In genomic region chr14:34810763-34811489, GRCm38 (mm10) we compare ENCODE assay signal across 8 mouse cellular contexts. TPM values are rescaled to one million over a fixed set of nuclear protein-coding genes. Genes with fewer than 3 reads are reported as not detected.
A peak's percentile ranks its signal among the peaks of the same experiment; 100 is the strongest.
DNase-seq lines count a peak whose midpoint lies in the region; ATAC-seq and TF ChIP-seq lines count a peak whose summit lies in the region.

No protein-coding gene starts in this region.

- no peaks in the 10 kb centered on the region for H3K36me3 ChIP-seq in intestine, embryonic 16.5 days (ENCODE audit: control insufficient read depth, insufficient read depth, low read length)
- H3K36me3 ChIP-seq in limb, embryonic 14.5 days (ENCODE audit: control insufficient read depth, insufficient read depth, low read length) = no peaks in the 10 kb centered on the region
- H3K36me3 ChIP-seq in neural tube, embryonic 13.5 days = no peaks in the 10 kb centered on the region

- no peaks in the 10 kb centered on the region for H3K9me3 ChIP-seq in intestine, embryonic 16.5 days (ENCODE audit: control insufficient read depth, low read length)
- H3K9me3 ChIP-seq in limb, embryonic 14.5 days (ENCODE audit: control insufficient read depth, low read length) = no peaks in the 10 kb centered on the region
- H3K9me3 ChIP-seq in neural tube, embryonic 13.5 days = no peaks in the 10 kb centered on the region

- H3K27me3 ChIP-seq in intestine, embryonic 16.5 days (replicated peaks; ENCODE audit: control insufficient read depth, insufficient read depth, low read length) = peaks cover 6% of the 10 kb centered on the region; the same call in 1 of the 2 replicates
- H3K27me3 ChIP-seq in limb, embryonic 14.5 days (ENCODE audit: control insufficient read depth, insufficient read depth, low read length) = peaks cover 2% of the 10 kb centered on the region
- peaks cover 26% of the 10 kb centered on the region for H3K27me3 ChIP-seq in neural tube, embryonic 13.5 days

- 17% methylated on average over 16 of the region's 16 CpGs for WGBS in intestine, embryonic 16.5 days
- WGBS in limb, embryonic 14.5 days = 20% methylated on average over 16 of the region's 16 CpGs
- WGBS in neural tube, embryonic 13.5 days = 19% methylated on average over 16 of the region's 16 CpGs

- peak; percentile 31; the same call in 1 of the 2 replicates for ATAC-seq in intestine, embryonic 16.5 days
- peak; percentile 55; the same call in 1 of the 2 replicates for ATAC-seq in limb, embryonic 14.5 days (ENCODE audit: low FRiP score, low read depth)
- ATAC-seq in neural tube, embryonic 13.5 days (ENCODE audit: low read depth) = peak; percentile 91

- TF ChIP-seq POLR2A in limb, embryonic 14.5 days (IDR thresholded peaks at IDR 0.05; ENCODE audit: borderline replicate concordance, extremely low read depth, insufficient read depth, insufficient read length) = no peak

- no peak overlapping the region for H3K4me2 ChIP-seq in intestine, embryonic 16.5 days (ENCODE audit: low read depth, low read length)
- no peak overlapping the region for H3K4me2 ChIP-seq in limb, embryonic 14.5 days (replicated peaks; ENCODE audit: low read depth, low read length, severe bottlenecking)
- H3K4me2 ChIP-seq in neural tube, embryonic 13.5 days = peak overlapping the region; percentile 52

- H3K4me3 ChIP-seq in intestine, embryonic 16.5 days (ENCODE audit: low read length) = no peak overlapping the region
- H3K4me3 ChIP-seq in limb, embryonic 14.5 days (replicated peaks; ENCODE audit: low read length) = no peak overlapping the region
- peak overlapping the region; percentile 13; the same call in 1 of the 2 replicates for H3K4me3 ChIP-seq in neural tube, embryonic 13.5 days

- peak; percentile 15 for DNase-seq in spleen, adult 12 weeks (ENCODE audit: low spot score)
- no peak for DNase-seq in spleen, postnatal 36 days (ENCODE audit: low spot score in 2 of 2)
- peak; percentile 47 for DNase-seq in cerebellum, adult 9-11 months
- DNase-seq in frontal cortex, postnatal 25 days (ENCODE audit: low spot score in 2 of 2) = peak; percentile 82 to 83
- DNase-seq in limb, embryonic 14.5 days (ENCODE audit: low spot score) = peak; percentile 77
- DNase-seq in thymus, postnatal 36 days = peak; percentile 51 to 58

- no peak overlapping the region for H3K27ac ChIP-seq in intestine, embryonic 16.5 days (ENCODE audit: low read length)
- H3K27ac ChIP-seq in limb, embryonic 14.5 days (replicated peaks; ENCODE audit: low read depth, low read length) = no peak overlapping the region
- no peak overlapping the region for H3K27ac ChIP-seq in neural tube, embryonic 13.5 days (replicated peaks)

- no peak overlapping the region for H3K9ac ChIP-seq in intestine, embryonic 16.5 days (ENCODE audit: low read depth, low read length)
- H3K9ac ChIP-seq in limb, embryonic 14.5 days (ENCODE audit: low read depth, low read length, severe bottlenecking) = no peak overlapping the region
- H3K9ac ChIP-seq in neural tube, embryonic 13.5 days = peak overlapping the region; percentile 57

- no peaks in the 10 kb centered on the region for H3K4me1 ChIP-seq in intestine, embryonic 16.5 days (ENCODE audit: control insufficient read depth, insufficient read depth, low read length)
- no peaks in the 10 kb centered on the region for H3K4me1 ChIP-seq in limb, embryonic 14.5 days (ENCODE audit: control insufficient read depth, insufficient read depth, low read length)
- peaks cover 4% of the 10 kb centered on the region; the same call in 1 of the 2 replicates for H3K4me1 ChIP-seq in neural tube, embryonic 13.5 days (replicated peaks)

RNA-seq across cellular contexts. Expression of gene Grid1, which starts 9.0 kb away (rescaled TPM):
- polyA plus RNA-seq in intestine, embryonic 16.5 days (2015; fragmentation: Nextera tagmentation; extraction: Ambion mirVana) = 0.15 and 0.16 TPM in 2 replicates
- 2.0 and 2.2 TPM in 2 replicates for polyA plus RNA-seq in limb, embryonic 14.5 days (2012; rRNA removed)
- polyA plus RNA-seq in limb, embryonic 14.5 days (2014; fragmentation: Nextera tagmentation; extraction: Ambion mirVana) = 0.86 and 0.87 TPM in 2 replicates
- polyA plus RNA-seq in neural tube, embryonic 13.5 days (2015; fragmentation: Nextera tagmentation; extraction: Ambion mirVana) = 4.2 and 5.2 TPM in 2 replicates

Comparison
In these comparisons a context has a peak if more than half of its experiments do, and no peak if none do; other contexts are left out.
1. DNase-seq: peak in spleen, adult 12 weeks (single experiment), cerebellum, adult 9-11 months (single experiment), frontal cortex, postnatal 25 days (2 of 2), limb, embryonic 14.5 days (single experiment) and thymus, postnatal 36 days (2 of 2); none in spleen, postnatal 36 days (0 of 2).
2. ATAC-seq: peak in every context shown above with its lines; median percentile 91 in neural tube, embryonic 13.5 days; 55 in limb, embryonic 14.5 days; 31 in intestine, embryonic 16.5 days.